Comparison of ENCODE assay signal across 23 mouse cellular contexts in the genomic region with DNA sequence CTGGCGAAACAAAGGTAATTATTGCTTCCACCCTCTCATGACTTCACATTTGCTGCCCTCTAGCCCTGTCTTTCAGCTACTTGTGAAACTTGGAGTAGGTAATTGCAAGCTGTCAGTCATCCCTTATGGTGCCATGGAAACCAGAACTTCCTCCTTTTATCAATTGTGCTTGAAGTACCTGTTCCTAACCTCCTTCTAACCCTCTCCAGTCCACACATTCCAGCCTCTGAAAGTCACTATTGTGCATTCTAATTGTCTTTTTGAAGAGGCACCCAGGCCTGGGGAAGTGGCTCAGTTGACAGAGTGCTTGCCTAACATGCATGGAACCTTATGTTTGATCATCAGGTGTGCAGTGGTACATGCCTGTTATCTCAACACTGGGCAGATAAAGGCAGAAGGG. TPM values are rescaled to one million over a fixed set of nuclear protein-coding genes. Genes with fewer than 3 reads are reported as not detected.
"Had no signal": no experiment of that assay in that cellular context is flagged by ENCODE, and none has a peak within 500 bp of the region (broad histone marks: within the 10 kb centered on the region; RNA-seq: fewer than 3 reads in every experiment).

No protein-coding gene starts in this region.

- H3K4me2 ChIP-seq: liver, embryonic 11.5 days; liver, embryonic 13.5 days; liver, embryonic 15.5 days; midbrain, embryonic 11.5 days; midbrain, embryonic 13.5 days; midbrain, embryonic 15.5 days; neural tube, embryonic 12.5 days; stomach, embryonic 15.5 days had no signal

- H3K4me1 ChIP-seq: liver, embryonic 15.5 days had no signal

- H3K27ac ChIP-seq: liver, embryonic 13.5 days; liver, embryonic 15.5 days; macrophage; midbrain, embryonic 13.5 days; midbrain, embryonic 15.5 days; neural tube, embryonic 12.5 days; stomach, embryonic 15.5 days had no signal

- ATAC-seq: liver, postnatal 0 days; midbrain, embryonic 13.5 days; midbrain, embryonic 15.5 days had no signal

- H3K9me3 ChIP-seq: liver, embryonic 13.5 days; liver, embryonic 15.5 days; midbrain, embryonic 13.5 days; midbrain, embryonic 15.5 days; neural tube, embryonic 12.5 days; stomach, embryonic 15.5 days had no signal

- H3K9ac ChIP-seq: liver, embryonic 13.5 days; liver, embryonic 15.5 days; liver, postnatal 0 days; midbrain, embryonic 13.5 days; midbrain, embryonic 15.5 days; neural tube, embryonic 12.5 days; stomach, embryonic 15.5 days had no signal

- H3K27me3 ChIP-seq: midbrain, embryonic 13.5 days; midbrain, embryonic 15.5 days; neural tube, embryonic 12.5 days had no signal

- H3K36me3 ChIP-seq: liver, embryonic 13.5 days; liver, embryonic 15.5 days; midbrain, embryonic 13.5 days; midbrain, embryonic 15.5 days; neural tube, embryonic 12.5 days; stomach, embryonic 15.5 days had no signal

- H3K4me3 ChIP-seq: liver, embryonic 13.5 days; liver, embryonic 15.5 days; megakaryocyte, embryonic 14.5 days; midbrain, embryonic 13.5 days; midbrain, embryonic 15.5 days; neural tube, embryonic 12.5 days; stomach, embryonic 15.5 days had no signal

- DNase-seq: liver; liver, embryonic 13.5 days; liver, postnatal 0 days; right cerebral cortex, postnatal 14 days; thymus, adult 18-20 months; thymus, postnatal 14 days; thymus, postnatal 36 days had no signal

RNA-seq across cellular contexts. Expression of gene Add2, which starts 5.2 kb away (rescaled TPM):
- total RNA-seq: monocyte, adult 5-6 weeks; neutrophil, adult 5-6 weeks had no signal
- polyA plus RNA-seq: macrophage had no signal

RNA-seq across cellular contexts. Expression of gene Figla, which starts 17.7 kb away (rescaled TPM):
- total RNA-seq: megakaryocyte progenitor cell, adult 5-6 weeks; midbrain, postnatal 0 days; monocyte, adult 5-6 weeks; neutrophil, adult 5-6 weeks had no signal
- polyA plus RNA-seq: liver, embryonic 11.5 days; liver, embryonic 13.5 days; liver, embryonic 15.5 days; liver, postnatal 0 days; macrophage; midbrain, embryonic 11.5 days; midbrain, embryonic 13.5 days; midbrain, embryonic 15.5 days; midbrain, postnatal 0 days; neural tube, embryonic 12.5 days; neural tube, embryonic 14.5 days; spleen, adult 2 months; stomach, embryonic 15.5 days; thymus, postnatal 0 days had no signal
